Mouse (Mus musculus) cerebellum, adult 2 months (tissue): ENCODE data around the gene Cnot10. TPM values are rescaled to one million over a fixed set of nuclear protein-coding genes. Genes with fewer than 3 reads are reported as not detected.

Experiments used
- DNase-seq, 2 experiments: peaks; one replicate each; pipeline ENCODE4 v3.0.0; 2021
- H3K27ac ChIP-seq: fragments of 200-500 bp; 2 replicates; pipeline ENCODE4 v1.5.1; 2012; ENCODE audit warnings: low read length, control low read depth, inconsistent platforms; ENCODE audit not compliant: insufficient read depth
- H3K27me3 ChIP-seq: fragments of 200-500 bp; 2 replicates; pipeline ENCODE4 v1.6.1; 2012; ENCODE audit warnings: inconsistent platforms, mild to moderate bottlenecking, low read length, moderate library complexity; ENCODE audit not compliant: control insufficient read depth, insufficient read depth
- H3K4me1 ChIP-seq: fragments of 200-500 bp; 2 replicates; pipeline ENCODE4 v1.6.1; 2011; ENCODE audit warnings: low read length; ENCODE audit not compliant: control insufficient read depth, insufficient read depth
- H3K4me3 ChIP-seq: fragments of 200-500 bp; replicated peaks from 2 replicates; pipeline ENCODE3; 2011; ENCODE audit warnings: mild to moderate bottlenecking, low read depth, low read length, control low read depth; ENCODE audit not compliant: insufficient read depth
- CTCF ChIP-seq: fragments of 200-500 bp; IDR thresholded peaks from 2 replicates; pipeline ENCODE4 v1.5.1; 2011; ENCODE audit warnings: low read depth, mild to moderate bottlenecking, control low read depth, low read length, moderate library complexity, borderline replicate concordance; ENCODE audit not compliant: insufficient read depth
- POLR2A ChIP-seq: fragments of 200-500 bp; IDR thresholded peaks from 2 replicates; pipeline ENCODE4 v1.6.1; 2011; ENCODE audit warnings: low read length, control low read depth, borderline replicate concordance; ENCODE audit not compliant: insufficient read depth
- WGBS: fragments of 180-500 bp; shearing (Covaris S2); methylation state at CpG from one replicate; pipeline ENCODE4 v1.1.7; 2018; 5-methylcytosine and 5-hydroxymethylcytosine counted together
- polyA plus RNA-seq: library from polyadenylated mRNA; depleted of rRNA; stranded (reverse); fragments of >200 nt; gene quantifications from 2 replicates; pipeline ENCODE4 v1.2.3, GENCODE M21; 2012; rRNA removed

Gene Cnot10
- polyA plus RNA-seq, 1 experiment: 69.7 TPM

- DNase-seq: no peak
- TF ChIP-seq CTCF (no peak), POLR2A (no peak)
- Histone ChIP-seq H3K27me3 (no peaks in the 10 kb centered on the region; the same call in 1 of the 2 replicates), H3K27ac (no peak overlapping the region), H3K4me3 (no peak overlapping the region), H3K4me1 (0 out of 2 replicates have a peak, but pooled peaks cover 7% of the 10 kb centered on the region)
- 79% methylated on average over 12 of the region's 12 CpGs for WGBS
These were observed 93.2 kb downstream of the Cnot10 start for GRCm38 (mm10) chr9:114546765-114547164.

- no peak for TF ChIP-seq CTCF
- no peak for TF ChIP-seq POLR2A
- WGBS: 21% methylated on average over 9 of the region's 9 CpGs
- Histone ChIP-seq H3K27ac (no peak overlapping the region), H3K4me1 (0 out of 2 replicates have a peak, but pooled peaks cover 7% of the 10 kb centered on the region), H3K4me3 (no peak overlapping the region), H3K27me3 (no peaks in the 10 kb centered on the region; the same call in 1 of the 2 replicates)
- peak in 1 of 2 experiments; percentile 7 for DNase-seq
These were observed 95.1 kb downstream of the Cnot10 start for GRCm38 (mm10) chr9:114544754-114545393.

- 17% methylated on average over 17 of the region's 17 CpGs for WGBS
- Histone ChIP-seq H3K4me3 (no peak overlapping the region), H3K4me1 (0 out of 2 replicates have a peak, but pooled peaks cover 7% of the 10 kb centered on the region), H3K27me3 (no peaks in the 10 kb centered on the region; the same call in 1 of the 2 replicates), H3K27ac (no peak overlapping the region)
- peak; percentile 20 to 36 for DNase-seq
- no peak for TF ChIP-seq CTCF
- no peak for TF ChIP-seq POLR2A
These were observed 95.9 kb downstream of the Cnot10 start for GRCm38 (mm10) chr9:114543882-114544753.

GRCm38 (mm10) chr9:114541279-114541741, 98.7 kb downstream of the Cnot10 start:
- no peak overlapping the region for H3K4me3 ChIP-seq
- no peaks in the 10 kb centered on the region; the same call in 1 of the 2 replicates for H3K27me3 ChIP-seq
- no peak for DNase-seq
- no peak overlapping the region for H3K27ac ChIP-seq
- no peak for TF ChIP-seq CTCF
- TF ChIP-seq POLR2A: no peak
- 79% methylated on average over 1 of the region's 1 CpGs for WGBS
- 0 out of 2 replicates have a peak, but pooled peaks cover 7% of the 10 kb centered on the region for H3K4me1 ChIP-seq

- Histone ChIP-seq H3K27me3 (no peaks in the 10 kb centered on the region; the same call in 1 of the 2 replicates), H3K4me3 (no peak overlapping the region), H3K4me1 (0 out of 2 replicates have a peak, but pooled peaks cover 2% of the 10 kb centered on the region), H3K27ac (no peak overlapping the region)
- no peak for TF ChIP-seq CTCF
- no peak for TF ChIP-seq POLR2A
- no peak for DNase-seq
- 58% methylated on average over 7 of the region's 7 CpGs for WGBS
These were observed 100.9 kb downstream of the Cnot10 start for GRCm38 (mm10) chr9:114538996-114539563.

GRCm38 (mm10) chr9:114536628-114537027, 103.4 kb downstream of the Cnot10 start:
- TF ChIP-seq POLR2A (no peak), CTCF (no peak)
- WGBS: 67% methylated on average over 2 of the region's 2 CpGs
- no peaks in the 10 kb centered on the region for H3K4me1 ChIP-seq
- DNase-seq: no peak
- H3K27me3 ChIP-seq: no peaks in the 10 kb centered on the region; the same call in 1 of the 2 replicates
- no peak overlapping the region for H3K4me3 ChIP-seq
- no peak overlapping the region for H3K27ac ChIP-seq

Other genes starting within 250 kb of the Cnot10 start
- gene Crtap, start 249.5 kb downstream of the Cnot10 start, polyA plus RNA-seq: 12.9 and 13.1 TPM in 2 replicates
- gene Glb1, start 239.1 kb downstream of the Cnot10 start, polyA plus RNA-seq: 22.2 and 23.0 TPM in 2 replicates
- gene Tmppe, start 239.1 kb downstream of the Cnot10 start, polyA plus RNA-seq: 4.1 and 4.5 TPM in 2 replicates
- not detected in 2 replicates for gene Ccr4, start 135.3 kb downstream of the Cnot10 start, polyA plus RNA-seq
- gene C130032M10Rik, start 124.5 kb downstream of the Cnot10 start, polyA plus RNA-seq: not detected in 2 replicates
- gene Trim71, start 75.8 kb downstream of the Cnot10 start, polyA plus RNA-seq: 0.03 and 0.05 TPM in 2 replicates
- gene Dync1li1, start 48.6 kb upstream of the Cnot10 start, polyA plus RNA-seq: 64.9 and 67.0 TPM in 2 replicates
- gene Cmtm6, start 90.9 kb upstream of the Cnot10 start, polyA plus RNA-seq: 14.6 and 15.2 TPM in 2 replicates
- 9.4 and 10.5 TPM in 2 replicates for gene Cmtm7, start 141.7 kb upstream of the Cnot10 start, polyA plus RNA-seq
- gene Cmtm8, start 204.0 kb upstream of the Cnot10 start, polyA plus RNA-seq: 4.2 and 4.8 TPM in 2 replicates